Mouse (Mus musculus): ENCODE results near the gene Atf6b. TPM values are rescaled to one million over a fixed set of nuclear protein-coding genes. Genes with fewer than 3 reads are reported as not detected.

Gene Atf6b
- total and polyA plus RNA-seq, 3 experiments = 45.3 to 101 TPM; not detected in 1

- TF ChIP-seq POLR2AphosphoS5 (IDR thresholded peaks at IDR 0.05; ENCODE audit: borderline replicate concordance, low read depth, low read length) = no peak
- TF ChIP-seq TBP (IDR thresholded peaks at IDR 0.05; ENCODE audit: low read depth, low read length) = peak; percentile 62; the same call in 1 of the 2 replicates
- peak; percentile 54 for TF ChIP-seq NELFE (IDR thresholded peaks at IDR 0.05; ENCODE audit: low read depth, low read length)
- peak; percentile 97 for TF ChIP-seq USF1 (IDR thresholded peaks at IDR 0.05; ENCODE audit: low read depth, low read length)
- TF ChIP-seq CHD1 (IDR thresholded peaks at IDR 0.05; ENCODE audit: low read depth, low read length) = no peak
Observed at GRCm38 (mm10) chr17:34646906-34647787, at the start of gene Atf6b (continued).

GRCm38 (mm10) chr17:34597566-34598095 is 49.3 kb upstream of the Atf6b start, which contains the start of gene Ager:
Gene Ager, plus strand, starts transcription at chr17:34597862.
- DNase-seq (ENCODE audit: low read depth, low spot score) = no peak

GRCm38 (mm10) chr17:34599891-34600290 is 47.1 kb upstream of the Atf6b start:
- no peak for DNase-seq (ENCODE audit: low read depth, low spot score)
- Histone ChIP-seq H3K27ac (ENCODE audit: control insufficient read depth, low read depth, low read length) (no peak overlapping the region), H3K79me2 (ENCODE audit: control insufficient read depth, insufficient read depth, low read length, poor library complexity) (peaks cover 14% of the 10 kb centered on the region), H3K36me3 (ENCODE audit: control insufficient read depth in 1 of 2, insufficient read depth in 2 of 2, low read length in 2 of 2) (peaks cover 0 to 4% of the 10 kb centered on the region in 2 experiments; a peak in 3 of 4 replicates), H3K4me3 (ENCODE audit: control insufficient read depth in 1 of 2, insufficient read depth in 1 of 2, low read depth in 2 of 2, low read length in 2 of 2) (no peak overlapping the region), H3K9ac (ENCODE audit: control insufficient read depth, low read depth, low read length, poor library complexity, severe bottlenecking) (no peak overlapping the region), H3K9me3 (replicated peaks; ENCODE audit: insufficient read depth, low read length) (no peaks in the 10 kb centered on the region), H3K4me1 (ENCODE audit: control insufficient read depth in 1 of 2, insufficient read depth in 2 of 2, low read length in 2 of 2) (peaks cover 0 to 12% of the 10 kb centered on the region in 2 experiments; a peak in 3 of 4 replicates), H3K27me3 (ENCODE audit: control insufficient read depth in 1 of 2, insufficient read depth in 2 of 2, low read length in 2 of 2) (no peaks in the 10 kb centered on the region)
- TF ChIP-seq TAL1 (IDR thresholded peaks at IDR 0.05; ENCODE audit: low read length) (no peak), POLR2AphosphoS2 (IDR thresholded peaks at IDR 0.05; ENCODE audit: low read length) (no peak; the same call in 1 of the 2 replicates), UBTF (IDR thresholded peaks at IDR 0.05; ENCODE audit: borderline replicate concordance, insufficient read depth, low read depth, low read length) (no peak), ZNF384 (IDR thresholded peaks at IDR 0.05; ENCODE audit: low read depth, low read length) (no peak), EP300 (IDR thresholded peaks at IDR 0.05; ENCODE audit: low read depth in 1 of 2, low read length in 2 of 2) (no peak), TCF12 (IDR thresholded peaks at IDR 0.05; ENCODE audit: low read depth, low read length) (no peak), USF1 (IDR thresholded peaks at IDR 0.05; ENCODE audit: low read depth, low read length) (no peak), RAD21 (IDR thresholded peaks at IDR 0.05; ENCODE audit: low read depth, low read length) (no peak), ELF1 (IDR thresholded peaks at IDR 0.05; ENCODE audit: low read depth, low read length) (no peak), MXI1 (IDR thresholded peaks at IDR 0.05; ENCODE audit: low read depth, low read length) (no peak), NRF1 (IDR thresholded peaks at IDR 0.05; ENCODE audit: insufficient read depth, low read depth, low read length, poor library complexity, severe bottlenecking) (no peak)

More at GRCm38 (mm10) chr17:34597566-34598095, 49.3 kb upstream of the Atf6b start, which contains the start of gene Ager:
- Histone ChIP-seq H3K27me3 (ENCODE audit: control insufficient read depth in 1 of 2, insufficient read depth in 2 of 2, low read length in 2 of 2) (no peaks in the 10 kb centered on the region), H3K9ac (ENCODE audit: control insufficient read depth, low read depth, low read length, poor library complexity, severe bottlenecking) (no peak within 1 kb of the TSS; the same call in 1 of the 2 replicates), H3K79me2 (ENCODE audit: control insufficient read depth, insufficient read depth, low read length, poor library complexity) (peaks cover 9% of the 10 kb centered on the region), H3K27ac (ENCODE audit: control insufficient read depth, low read depth, low read length) (no peak within 1 kb of the TSS), H3K9me3 (replicated peaks; ENCODE audit: insufficient read depth, low read length) (no peaks in the 10 kb centered on the region), H3K36me3 (ENCODE audit: control insufficient read depth in 1 of 2, insufficient read depth in 2 of 2, low read length in 2 of 2) (peaks cover 0 to 4% of the 10 kb centered on the region in 2 experiments; a peak in 3 of 4 replicates), H3K4me1 (ENCODE audit: control insufficient read depth in 1 of 2, insufficient read depth in 2 of 2, low read length in 2 of 2) (peaks cover 0 to 16% of the 10 kb centered on the region in 2 experiments), H3K4me3 (ENCODE audit: control insufficient read depth in 1 of 2, insufficient read depth in 1 of 2, low read depth in 2 of 2, low read length in 2 of 2) (no peak within 1 kb of the TSS)
- no peak for TF ChIP-seq GATA1 (IDR thresholded peaks at IDR 0.05; ENCODE audit: low read depth, low read length)
- no peak for TF ChIP-seq POLR2AphosphoS2 (IDR thresholded peaks at IDR 0.05; ENCODE audit: low read length)
- TF ChIP-seq USF1 (IDR thresholded peaks at IDR 0.05; ENCODE audit: low read depth, low read length) = no peak
- TF ChIP-seq USF2 (IDR thresholded peaks at IDR 0.05; ENCODE audit: borderline replicate concordance in 1 of 2, insufficient read depth in 1 of 2, low read depth in 1 of 2, low read length in 2 of 2) = no peak

Measured in MEL (cell line).